Mouse (Mus musculus) lung, postnatal 0 days (tissue): ENCODE measurements at regions not wholly inside any gene's neighbourhood (a gene's known extent, or its start where the extent isn't known, plus 50 kb on each side); places are given as distances from the start of the nearest gene placed in this dataset.

ENCODE experiments used
- CTCF ChIP-seq: IDR thresholded peaks from 2 replicates; pipeline ENCODE4 v1.5.1; 2016; ENCODE audit warnings: antibody characterized with exemption, mild to moderate bottlenecking
- EP300 ChIP-seq: IDR thresholded peaks from 2 replicates; pipeline ENCODE4 v1.6.1; 2016; ENCODE audit warnings: antibody characterized with exemption, mild to moderate bottlenecking, control low read depth

DNA sequence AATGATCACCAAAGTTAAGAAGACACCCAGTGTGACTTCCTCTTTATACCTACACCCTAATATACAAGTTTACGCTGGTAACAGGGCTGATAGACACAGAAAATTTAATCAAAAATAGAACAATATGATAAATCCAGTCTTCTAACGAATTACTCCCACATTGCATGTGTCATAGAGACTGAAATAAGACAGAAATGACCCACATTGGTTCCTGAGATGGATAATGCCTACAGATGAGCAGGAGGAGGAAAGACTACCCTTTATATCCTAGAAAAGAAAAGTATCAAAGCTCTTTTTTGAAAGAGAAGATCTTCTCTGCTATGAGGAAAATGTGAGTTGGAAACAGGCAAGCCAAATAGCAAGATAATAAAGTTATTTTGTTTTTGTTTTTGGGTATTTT is 818.5 kb upstream of the Epha7 start:
- TF ChIP-seq EP300 (no peak), CTCF (no peak)
